Mouse (Mus musculus): ENCODE results near the gene Lrmda.

Lrmda gene

DNA sequence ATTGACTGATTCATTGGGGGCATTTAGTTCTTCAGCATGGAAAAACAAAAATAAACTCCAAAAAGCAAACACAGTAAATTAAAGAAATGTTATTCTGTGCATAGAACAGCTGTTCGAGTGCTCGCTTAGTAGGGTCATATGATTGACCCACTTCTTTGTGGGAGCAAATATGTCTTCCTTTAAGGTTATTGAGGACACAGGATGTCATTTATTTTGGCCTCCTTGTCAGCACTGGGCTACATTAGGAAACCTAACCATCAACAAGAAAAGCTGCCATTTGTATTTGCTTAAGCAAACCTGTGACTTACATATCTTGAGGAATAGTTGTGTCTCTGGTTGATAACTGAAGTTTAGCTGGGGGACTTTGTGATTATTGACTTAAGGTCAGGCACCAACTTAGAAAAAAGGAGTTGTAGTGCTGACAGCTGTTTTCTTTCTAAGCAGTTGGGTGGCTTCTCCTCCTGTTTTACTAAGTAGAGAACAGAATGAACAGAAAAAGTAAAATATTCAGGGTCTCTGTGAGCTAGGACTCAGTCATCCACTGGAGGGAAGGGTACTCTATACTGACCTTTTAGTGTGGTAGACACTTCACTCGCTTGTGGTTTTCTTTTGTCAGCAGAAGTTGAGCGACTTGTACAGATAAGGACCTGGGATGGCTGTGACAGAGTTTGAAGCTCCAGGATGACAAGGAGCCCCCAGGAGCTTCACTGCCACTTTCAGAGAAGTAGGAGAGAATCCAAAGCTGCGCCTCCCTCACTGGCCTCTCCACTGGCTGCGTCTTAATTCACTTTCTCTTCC, 696.3 kb downstream of the Lrmda start:
- no peak for DNase-seq (ENCODE audit: low spot score in 2 of 2)

GRCm38 (mm10) chr14:22719968-22720367, 700.5 kb downstream of the Lrmda start:
- no peak for DNase-seq (ENCODE audit: low spot score in 2 of 2)

DNA sequence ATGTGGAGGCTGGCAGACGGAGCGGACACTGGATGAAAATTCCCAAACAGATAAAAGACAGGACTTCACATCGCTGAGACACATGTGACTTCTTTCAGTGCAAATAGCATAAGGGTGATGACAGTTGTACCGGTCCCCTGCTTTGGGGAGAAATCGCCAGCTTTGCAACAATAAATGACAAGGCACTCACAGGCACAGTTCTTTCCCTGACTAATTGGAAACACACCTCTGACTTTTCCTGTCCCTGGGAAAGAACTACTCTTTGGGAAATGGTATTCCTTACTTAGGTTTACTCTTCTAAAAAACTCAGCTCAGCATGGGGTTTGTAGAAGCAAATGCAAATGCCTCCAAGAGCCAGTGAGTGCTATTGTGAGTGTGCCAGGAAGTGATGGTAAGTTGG, 702.3 kb downstream of the Lrmda start:
- DNase-seq (ENCODE audit: low spot score in 2 of 2) = no peak

- no peak for DNase-seq (ENCODE audit: low spot score in 2 of 2)
These were observed 708.0 kb downstream of the Lrmda start for GRCm38 (mm10) chr14:22727548-22727947.

DNA sequence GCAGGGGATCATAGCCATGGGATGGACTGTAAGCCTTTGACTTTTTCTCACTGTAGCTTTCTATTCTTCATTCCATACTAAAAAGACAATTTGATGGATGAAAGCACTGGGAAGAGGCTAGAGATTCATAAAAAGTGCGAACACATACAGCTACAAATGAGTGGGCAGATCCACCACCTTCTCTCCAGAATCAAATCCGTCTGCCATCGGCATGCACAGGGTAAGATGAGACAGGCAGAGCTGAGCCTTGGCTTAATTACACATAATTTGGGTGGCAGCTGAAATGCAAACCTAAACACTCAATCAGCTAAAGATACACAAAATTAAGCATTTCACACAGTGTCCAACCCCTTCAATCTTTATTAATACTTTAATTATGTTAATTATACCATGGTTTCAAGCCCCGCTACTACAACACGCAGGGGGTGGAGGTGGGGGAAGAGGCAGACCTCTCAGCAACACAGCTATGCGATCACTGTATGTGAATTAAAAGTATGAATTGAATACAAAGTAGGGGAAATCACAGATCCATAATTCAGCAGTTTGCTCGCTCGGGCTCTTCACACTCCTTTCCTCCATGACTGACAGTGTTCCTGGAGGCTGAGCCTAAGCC, 709.2 kb downstream of the Lrmda start:
- DNase-seq (ENCODE audit: low spot score in 2 of 2) = no peak

DNA sequence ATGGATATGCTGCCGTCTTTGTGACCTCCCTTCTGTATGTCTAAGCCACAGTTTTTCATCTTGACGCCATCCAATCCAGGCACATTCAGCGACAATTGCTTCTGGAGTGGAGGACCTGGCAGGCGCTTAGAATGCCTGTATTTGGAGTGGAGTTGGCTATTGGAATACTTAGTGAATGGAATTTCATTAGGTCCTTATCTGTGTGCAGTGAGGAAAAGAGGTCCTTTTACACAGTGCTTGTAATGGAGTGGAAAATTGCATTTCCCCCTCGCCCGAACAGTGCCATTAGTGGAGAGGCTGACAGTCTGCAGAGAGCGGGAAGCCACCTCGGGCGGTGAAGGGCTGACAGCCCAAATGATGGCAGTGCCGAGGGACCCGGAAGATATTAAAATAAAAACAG, 719.1 kb downstream of the Lrmda start:
- DNase-seq (ENCODE audit: low spot score in 2 of 2) = no peak

GRCm38 (mm10) chr14:22742527-22742926, 723.0 kb downstream of the Lrmda start:
- no peak for DNase-seq (ENCODE audit: low spot score in 2 of 2)

DNA sequence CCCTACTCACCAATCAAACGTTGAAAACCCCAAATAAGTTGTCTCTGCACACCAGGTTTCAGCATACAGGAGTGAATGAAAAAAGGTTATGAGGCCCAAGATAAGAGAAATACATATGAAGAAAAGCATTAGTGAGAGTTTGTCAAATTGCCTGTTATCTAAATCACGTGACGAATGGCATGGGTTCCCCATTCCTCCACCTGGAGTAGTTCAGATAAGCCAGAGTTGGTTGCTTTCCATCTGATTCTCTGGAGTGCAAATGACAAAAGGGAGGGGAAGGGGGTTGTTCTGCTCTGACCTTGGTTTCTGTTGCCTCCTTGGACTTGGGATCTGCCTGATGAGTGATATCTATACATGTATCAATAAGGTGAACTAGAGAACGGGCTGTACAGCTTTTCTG, 723.8 kb downstream of the Lrmda start:
- no peak for DNase-seq (ENCODE audit: low spot score in 2 of 2)

DNA sequence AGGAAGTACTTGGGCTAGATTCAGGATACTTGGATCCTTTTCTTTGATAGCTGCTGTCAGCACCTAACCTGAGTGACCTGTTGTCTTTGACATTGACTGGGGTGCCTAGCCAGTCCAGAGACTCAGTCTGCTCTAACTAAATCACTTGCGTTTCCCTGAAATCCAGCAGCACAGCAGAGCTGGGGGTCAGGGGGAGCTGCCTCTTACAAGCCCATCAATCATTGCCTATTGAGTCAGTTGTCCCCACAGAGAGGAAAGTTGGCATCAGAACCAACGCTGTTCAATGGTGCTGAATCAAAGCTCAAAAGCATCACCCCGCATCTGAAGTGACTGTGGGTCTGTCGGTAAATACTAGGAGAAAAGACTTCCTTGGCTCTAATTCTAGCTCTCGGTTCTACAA, 725.2 kb downstream of the Lrmda start:
- no peak for DNase-seq (ENCODE audit: low spot score in 2 of 2)

DNA sequence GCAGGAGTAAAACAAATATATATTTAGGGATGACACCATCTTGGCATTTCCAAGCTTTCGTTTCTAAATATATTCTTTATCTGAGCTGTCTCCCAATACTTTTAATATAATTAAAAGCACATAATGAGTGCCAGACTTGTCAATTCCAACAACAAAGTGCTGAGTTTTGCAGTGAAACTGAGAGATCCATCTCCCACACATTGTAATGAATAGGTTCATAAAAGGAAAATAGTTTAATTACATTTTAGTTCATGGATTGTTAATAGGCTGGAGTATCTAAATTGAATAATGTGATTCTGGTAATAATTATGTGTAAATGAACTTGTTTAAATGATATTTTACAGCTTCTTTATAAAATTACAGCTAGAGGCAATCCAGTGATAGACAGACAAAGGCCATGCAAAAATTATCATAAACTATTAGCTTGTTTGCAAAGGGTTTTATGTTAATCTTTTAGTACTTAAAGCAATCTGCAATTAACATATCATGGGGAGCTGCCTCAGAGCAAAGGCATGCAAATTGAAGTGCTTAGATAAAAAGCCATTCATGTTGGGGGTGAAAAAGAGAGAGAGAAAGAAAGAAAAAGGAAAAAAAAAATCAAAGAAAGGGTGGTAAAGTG, 725.9 kb downstream of the Lrmda start:
- no peak for DNase-seq (ENCODE audit: low spot score in 2 of 2)

DNA sequence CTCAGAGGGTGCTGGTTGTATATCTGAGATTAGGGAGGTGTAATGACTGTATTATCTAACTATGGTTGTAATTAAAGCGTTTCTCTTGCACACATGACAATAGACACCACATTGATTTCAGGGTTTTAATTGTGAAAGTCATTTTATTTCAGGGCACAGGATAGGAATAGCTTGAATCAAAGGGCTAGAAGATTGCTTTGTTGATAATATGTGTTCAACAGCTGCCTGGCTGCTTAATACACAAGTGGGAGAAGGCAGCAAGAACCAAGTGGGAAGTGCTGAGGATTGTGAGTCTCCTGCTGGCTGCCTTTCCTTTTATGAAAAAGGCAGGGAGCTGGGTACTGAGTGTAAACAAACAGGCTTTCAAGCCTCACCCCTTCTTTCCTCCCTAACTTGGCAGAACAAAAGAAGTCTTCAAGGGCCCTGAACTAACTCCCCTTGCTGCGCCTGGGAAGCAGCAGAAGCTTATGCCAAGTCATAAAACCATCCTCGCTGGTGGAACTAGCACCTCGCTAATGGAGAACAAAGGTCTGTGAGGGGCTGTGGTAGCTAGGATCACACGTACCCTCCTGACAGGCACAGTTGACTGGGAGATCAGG, 726.5 kb downstream of the Lrmda start:
- DNase-seq (ENCODE audit: low spot score in 2 of 2) = no peak

DNA sequence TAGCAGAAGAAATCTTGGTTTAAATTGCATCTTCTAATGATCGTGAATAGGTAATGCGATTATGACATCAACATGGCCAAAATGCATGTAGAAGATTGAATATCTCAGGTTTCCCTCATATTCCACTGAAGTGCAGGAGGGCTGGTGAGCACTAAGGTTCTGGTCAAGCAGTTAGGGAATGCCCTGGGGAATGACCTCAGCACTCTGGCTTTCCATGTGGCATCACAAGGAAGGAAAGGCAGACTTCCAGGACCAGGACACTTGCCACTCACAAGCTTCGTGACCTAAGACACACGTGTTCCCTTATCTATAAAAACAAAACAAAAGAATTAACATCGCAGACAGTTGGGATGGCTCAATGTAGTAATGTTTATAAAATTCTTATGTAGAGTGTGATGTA, 728.3 kb downstream of the Lrmda start:
- no peak for DNase-seq (ENCODE audit: low spot score in 2 of 2)

DNA sequence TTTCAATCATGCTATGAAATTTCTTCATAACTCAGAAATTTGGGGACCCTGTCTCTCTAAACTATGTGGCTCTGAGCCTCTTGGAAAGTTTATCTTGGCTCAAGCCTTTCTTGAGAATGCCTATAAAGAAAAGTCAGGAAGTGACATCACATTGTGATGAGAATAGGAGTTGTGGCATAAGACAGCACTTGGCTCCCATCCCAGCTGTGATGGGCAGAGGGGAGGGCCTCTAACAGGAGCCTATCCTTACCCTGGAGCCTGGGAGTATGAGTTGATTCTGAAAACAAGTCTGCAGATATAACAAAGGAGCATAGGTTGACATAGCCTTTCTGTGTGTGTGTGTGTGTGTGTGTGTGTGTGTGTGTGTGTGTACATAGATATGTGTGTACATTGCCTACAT, 730.9 kb downstream of the Lrmda start:
- no peak for DNase-seq (ENCODE audit: low spot score in 2 of 2)

- DNase-seq (ENCODE audit: low spot score in 2 of 2) = no peak
These were observed 731.8 kb downstream of the Lrmda start for GRCm38 (mm10) chr14:22751290-22751689.

- no peak for DNase-seq (ENCODE audit: low spot score in 2 of 2)
These were observed 735.1 kb downstream of the Lrmda start for GRCm38 (mm10) chr14:22754633-22755032.

DNA sequence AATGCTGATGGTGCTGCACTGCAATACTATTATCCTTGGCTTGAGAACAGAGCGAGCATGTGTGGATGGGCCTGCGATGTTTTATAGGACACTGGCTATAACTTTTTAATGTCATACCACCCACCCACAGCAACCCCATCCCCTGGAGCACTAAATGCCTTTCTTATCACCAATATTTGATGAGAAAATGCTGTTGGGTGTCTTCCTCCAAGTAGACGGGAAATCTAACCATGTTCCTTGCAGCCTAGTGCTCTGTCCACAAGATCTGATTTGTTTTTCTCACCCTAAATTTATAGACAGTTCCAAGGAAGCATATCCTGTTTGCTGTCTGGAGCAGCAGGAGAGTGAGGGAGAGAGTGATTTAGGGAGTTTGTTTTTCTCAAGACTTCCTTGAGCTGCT, 738.0 kb downstream of the Lrmda start:
- DNase-seq (ENCODE audit: low spot score in 2 of 2) = no peak

DNA sequence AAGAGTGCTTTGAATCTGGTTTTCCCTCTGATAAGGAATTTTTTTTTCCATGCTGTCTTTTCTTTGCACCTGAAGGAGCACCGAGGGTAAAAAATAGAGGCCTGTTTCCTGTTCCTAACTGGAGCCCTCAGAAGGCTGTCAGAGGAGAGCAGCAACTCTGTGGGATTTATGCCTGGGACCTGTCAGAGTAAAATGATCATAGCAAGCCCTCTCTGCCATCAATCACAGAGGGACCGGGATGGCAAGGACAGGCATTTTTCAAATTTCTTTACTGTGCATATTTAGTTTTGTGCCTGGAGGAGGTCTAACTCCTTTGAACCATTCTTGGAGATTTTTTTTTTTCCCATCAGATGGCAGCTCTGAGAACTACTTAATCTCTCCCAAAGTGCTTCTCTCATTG, 739.7 kb downstream of the Lrmda start:
- no peak for DNase-seq (ENCODE audit: low spot score in 2 of 2)

- DNase-seq (ENCODE audit: low spot score in 2 of 2) = no peak
These were observed 740.2 kb downstream of the Lrmda start for GRCm38 (mm10) chr14:22759673-22760072.

- DNase-seq (ENCODE audit: low spot score in 2 of 2) = no peak
These were observed 740.9 kb downstream of the Lrmda start for GRCm38 (mm10) chr14:22760241-22761039.

DNA sequence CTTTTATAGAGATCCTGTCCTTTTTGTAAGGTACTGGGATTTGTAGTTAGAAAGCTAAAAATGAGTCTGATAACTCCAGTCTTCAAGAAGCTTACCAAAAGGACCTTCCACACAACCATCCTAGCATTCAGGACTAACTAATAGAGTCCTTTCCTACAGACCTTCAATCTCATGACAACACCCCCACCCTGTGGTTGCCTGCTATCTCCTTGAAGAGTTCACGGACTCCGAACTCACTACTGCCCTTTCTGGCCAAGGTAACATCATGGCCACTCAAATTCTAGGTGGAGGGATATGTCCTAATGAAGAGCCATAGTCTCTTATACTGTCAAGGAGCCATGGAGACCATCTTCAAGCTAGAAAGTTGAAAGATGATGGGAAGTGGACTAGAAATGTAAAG, 762.2 kb downstream of the Lrmda start:
- DNase-seq (ENCODE audit: low spot score in 2 of 2) = no peak

DNA sequence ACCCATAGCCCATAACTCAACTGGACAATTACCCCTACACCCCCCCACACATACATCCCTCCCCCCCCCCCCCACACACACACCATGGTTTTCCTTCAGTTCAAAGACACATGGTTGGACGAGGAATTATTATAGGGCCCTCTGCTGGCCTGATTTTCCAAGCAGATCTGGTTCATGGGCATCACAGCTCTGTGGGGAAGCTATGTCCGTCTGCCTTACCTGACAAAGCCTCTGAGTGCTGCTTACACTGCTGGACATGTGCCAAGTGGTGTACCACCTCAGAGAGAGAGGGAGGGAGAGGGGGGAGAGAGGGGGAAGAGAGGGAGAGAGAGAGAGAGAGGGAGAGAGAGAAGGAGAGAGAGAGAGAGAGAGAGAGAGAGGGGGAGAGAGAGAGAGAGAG, 762.9 kb downstream of the Lrmda start:
- no peak for DNase-seq (ENCODE audit: low spot score in 2 of 2)
